Mouse (Mus musculus) brain, embryonic 18.5 days (tissue): ENCODE measurements at regions not wholly inside any gene's neighbourhood (a gene's known extent, or its start where the extent isn't known, plus 50 kb on each side); places are given as distances from the start of the nearest gene placed in this dataset.

Experiments used
- DNase-seq: peaks from one replicate; pipeline ENCODE4 v3.0.0-alpha.2; 2012; ENCODE audit warnings: low read depth, low spot score

DNA sequence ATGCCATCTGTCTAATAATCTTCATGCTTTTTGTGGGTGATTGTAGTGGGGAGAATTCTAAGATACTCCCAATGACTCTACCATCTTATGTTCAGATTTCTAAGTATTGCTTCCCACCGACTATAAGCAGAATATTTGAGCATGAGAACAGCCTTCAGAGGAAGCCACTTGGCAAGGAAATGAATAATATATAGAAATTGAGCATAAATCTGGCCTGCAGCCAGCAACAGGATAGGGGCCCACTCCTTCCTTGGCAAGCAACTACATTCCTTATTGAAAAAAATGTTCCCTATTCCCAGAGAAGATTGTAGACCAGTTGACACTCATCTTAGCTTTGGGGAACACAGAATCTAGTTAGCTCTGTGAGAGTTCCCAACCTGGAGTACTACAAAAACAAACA, 591.5 kb upstream of the A1bg start:
- no peak for DNase-seq

GRCm38 (mm10) chr15:61508806-61509205, 586.0 kb upstream of the A1bg start:
- DNase-seq: no peak

DNA sequence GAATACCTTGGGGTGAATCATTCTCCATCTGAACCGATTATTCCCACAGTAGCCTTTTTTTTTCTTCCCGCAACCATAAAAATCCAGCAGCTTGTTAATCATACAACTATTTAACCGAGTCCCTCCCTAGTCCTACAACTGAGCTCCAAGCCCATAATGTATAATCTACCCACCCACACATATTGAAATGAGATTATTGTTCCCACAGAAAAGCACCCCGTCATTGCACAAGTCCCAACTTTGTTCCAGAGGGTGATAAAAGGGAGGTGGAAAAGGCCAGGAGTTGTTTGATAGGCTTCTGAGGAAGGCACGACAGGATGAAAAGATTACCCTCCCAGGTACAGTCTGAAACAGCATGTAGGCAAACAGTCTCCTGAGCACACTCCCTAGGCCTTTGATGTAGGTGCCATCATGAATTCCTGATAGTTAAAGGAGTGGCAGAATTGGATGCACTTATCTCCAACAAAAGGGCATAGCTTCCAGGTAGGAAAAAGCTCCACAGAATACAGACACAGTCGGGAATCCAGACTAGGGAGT, 583.6 kb upstream of the A1bg start:
- no peak for DNase-seq

- no peak for DNase-seq
Observed at GRCm38 (mm10) chr15:61503436-61503835, 580.6 kb upstream of the A1bg start.

- no peak for DNase-seq
Observed at GRCm38 (mm10) chr15:61489731-61490130, 566.9 kb upstream of the A1bg start.

GRCm38 (mm10) chr15:61481861-61482260, 559.0 kb upstream of the A1bg start:
- DNase-seq: no peak

GRCm38 (mm10) chr15:61473900-61474299, 551.1 kb upstream of the A1bg start:
- DNase-seq: no peak

- no peak for DNase-seq
Observed at GRCm38 (mm10) chr15:61455042-61455441, 532.2 kb upstream of the A1bg start.

DNA sequence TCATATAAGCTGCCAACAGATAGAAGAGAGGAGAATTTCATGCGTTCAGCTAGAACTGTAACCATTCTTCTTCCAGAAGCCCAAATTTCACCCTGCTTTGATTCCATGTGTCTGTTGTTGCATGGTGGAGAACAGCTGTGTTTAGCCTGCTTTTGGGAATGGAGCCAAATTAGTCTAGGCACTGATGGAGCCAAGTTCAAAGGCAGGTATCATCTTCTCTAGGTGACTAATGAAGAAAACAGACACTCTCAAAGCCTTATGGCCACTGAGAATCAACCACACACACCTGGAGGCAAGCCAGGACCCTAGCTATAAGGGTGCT, 531.5 kb upstream of the A1bg start:
- DNase-seq: no peak

GRCm38 (mm10) chr15:61453656-61454349, 531.0 kb upstream of the A1bg start:
- DNase-seq: no peak

- DNase-seq: no peak
Observed at GRCm38 (mm10) chr15:61450217-61450616, 527.4 kb upstream of the A1bg start.

GRCm38 (mm10) chr15:61448482-61448881, 525.7 kb upstream of the A1bg start:
- DNase-seq: no peak

DNA sequence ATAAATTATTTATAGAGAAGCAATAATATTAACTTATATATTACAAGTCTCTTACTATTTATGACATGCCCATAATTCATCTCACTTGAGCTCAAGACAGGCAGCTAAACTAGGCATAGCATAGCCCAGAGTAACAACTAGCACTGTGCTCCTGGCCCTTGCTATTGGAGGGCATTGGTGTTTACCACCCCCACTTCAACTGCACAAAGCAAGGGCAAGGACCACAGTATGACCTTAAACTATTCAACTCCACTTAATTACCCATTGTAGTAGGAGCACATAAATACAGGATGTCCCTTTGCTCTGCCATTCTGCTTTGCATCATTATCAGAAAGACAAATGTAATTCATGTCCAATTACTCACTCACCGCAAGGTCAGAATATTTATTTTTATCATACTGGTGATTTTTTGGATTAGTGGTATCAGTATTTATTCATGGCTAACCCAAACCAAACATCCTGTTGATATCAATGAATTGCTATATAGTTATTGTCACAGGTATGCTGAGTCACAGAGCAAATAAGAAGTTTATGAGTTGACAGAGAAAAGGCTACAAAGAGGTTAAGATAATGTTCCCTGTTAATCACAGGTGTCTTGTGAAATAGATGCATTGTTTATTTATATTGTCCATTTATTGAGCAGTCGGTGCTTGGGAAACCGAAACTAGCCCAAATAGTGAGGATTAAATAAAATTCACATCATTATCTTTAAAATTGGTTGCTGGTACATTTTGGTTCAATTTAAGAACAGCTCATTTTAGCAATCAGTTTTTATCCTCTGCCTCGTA, 523.4 kb upstream of the A1bg start:
- DNase-seq: no peak

- DNase-seq: no peak
Observed at GRCm38 (mm10) chr15:61441734-61442398, 519.1 kb upstream of the A1bg start.

DNA sequence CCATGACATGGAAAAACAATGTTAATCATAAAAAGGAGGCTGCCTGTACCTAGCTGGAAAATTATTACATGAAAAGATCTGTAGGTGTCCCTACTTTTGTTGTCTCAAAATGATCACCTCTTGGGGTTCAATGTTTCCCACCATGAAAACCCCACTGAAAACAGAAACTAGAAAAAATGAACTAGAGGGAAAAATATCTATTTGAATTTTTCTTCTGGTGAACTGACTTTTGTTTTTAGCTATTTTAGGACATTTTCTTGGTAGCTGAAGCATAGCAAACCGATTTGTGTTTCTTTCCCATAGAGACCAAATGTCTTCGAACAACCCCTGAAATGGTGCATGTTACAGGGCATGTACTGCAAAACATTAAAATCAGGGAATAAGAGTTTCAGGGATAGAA, 518.2 kb upstream of the A1bg start:
- DNase-seq: no peak

- DNase-seq: no peak
Observed at GRCm38 (mm10) chr15:61440284-61440683, 517.5 kb upstream of the A1bg start.

GRCm38 (mm10) chr15:61439623-61440170, 516.9 kb upstream of the A1bg start:
- DNase-seq: no peak

DNA sequence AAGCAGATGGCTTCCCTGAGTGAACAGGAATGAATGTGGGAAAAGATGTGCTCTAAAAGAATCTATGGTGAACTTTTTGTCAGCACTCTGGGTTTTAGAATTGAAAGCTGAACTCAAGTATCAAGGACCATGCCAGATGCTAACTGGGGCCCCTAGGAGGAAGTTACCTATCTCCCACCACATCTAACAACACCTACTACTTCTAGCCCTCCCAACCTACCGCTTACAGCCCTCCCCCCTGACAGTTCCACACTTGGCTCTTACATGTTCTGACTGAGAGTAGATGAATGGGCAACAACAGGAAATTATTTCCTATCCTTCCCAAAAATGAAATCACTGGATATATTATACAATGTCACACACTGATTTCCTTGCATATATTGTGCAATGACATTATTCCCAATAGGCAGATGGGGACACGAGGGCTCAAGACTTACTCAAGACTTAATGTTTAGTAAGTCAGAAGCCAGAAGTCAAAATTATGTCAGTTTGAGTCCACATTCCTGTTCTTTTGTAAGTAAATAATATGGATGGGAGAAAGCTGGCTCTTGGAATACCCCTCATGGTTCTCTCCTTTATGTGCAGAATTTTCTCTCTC, 506.1 kb upstream of the A1bg start:
- DNase-seq: no peak

DNA sequence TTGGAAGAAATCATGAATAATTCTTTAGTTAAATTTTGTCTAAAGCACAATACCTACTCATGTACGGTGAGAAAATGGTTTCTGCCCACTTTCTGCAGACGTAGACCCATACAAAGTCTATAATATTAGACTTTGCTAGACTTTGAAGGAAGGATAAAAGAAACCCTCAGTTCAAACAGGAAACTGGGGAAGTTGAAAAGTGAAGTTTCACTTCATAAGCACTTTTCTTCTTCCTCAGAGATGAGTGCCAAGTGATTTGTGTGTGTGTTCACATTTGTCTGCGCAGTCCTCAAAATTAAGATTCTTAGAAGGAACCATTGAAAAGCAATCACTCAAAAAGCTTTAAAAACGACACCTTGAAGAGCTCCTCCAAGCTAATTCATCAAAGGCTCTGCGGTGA, 500.2 kb upstream of the A1bg start:
- no peak for DNase-seq

DNA sequence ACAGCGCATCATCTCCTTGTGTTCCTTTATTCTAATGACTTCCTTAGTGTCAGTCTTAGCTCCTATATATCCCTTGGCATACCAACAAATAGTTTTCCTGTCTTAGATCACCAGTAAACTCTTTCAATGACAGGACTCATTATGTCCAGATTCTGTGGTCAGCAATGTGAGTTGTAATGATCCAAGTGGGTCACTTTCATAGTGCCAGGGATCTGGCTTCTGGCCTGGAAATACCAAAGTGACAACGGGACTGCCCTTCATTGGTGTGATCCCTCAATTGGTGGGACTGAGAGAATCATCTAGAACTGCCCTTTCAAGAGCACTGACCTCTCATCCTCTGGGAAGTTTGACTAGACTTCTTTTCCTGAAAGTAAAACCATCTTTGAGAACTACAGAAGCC, 494.7 kb upstream of the A1bg start:
- no peak for DNase-seq

DNA sequence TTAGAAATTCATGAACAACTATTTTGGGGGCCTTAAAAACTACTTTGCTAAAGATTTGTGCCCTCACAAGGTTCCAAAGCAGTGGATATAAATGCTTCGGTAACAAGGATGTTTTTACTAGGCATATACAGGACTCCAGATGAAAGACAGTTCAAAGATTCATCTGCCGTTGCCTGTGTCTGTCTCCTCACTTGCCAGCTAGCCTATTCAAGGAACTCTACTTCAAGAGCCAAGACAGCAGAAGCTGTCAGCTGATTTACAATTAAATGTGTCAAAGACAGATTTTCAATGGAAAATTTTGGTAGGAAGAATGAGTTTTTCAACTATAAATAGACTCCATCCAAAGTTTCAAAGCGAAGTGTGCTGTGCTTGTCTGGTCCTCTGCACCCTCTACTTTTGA, 494.0 kb upstream of the A1bg start:
- DNase-seq: peak; percentile 37

- DNase-seq: no peak
Observed at GRCm38 (mm10) chr15:61415626-61416025, 492.8 kb upstream of the A1bg start.
